Mouse (Mus musculus) heart, postnatal 0 days (tissue): ENCODE data around the gene Gpatch8. TPM values are rescaled to one million over a fixed set of nuclear protein-coding genes. Genes with fewer than 3 reads are reported as not detected.

Experiments used
- ATAC-seq: fragments of 200-750 bp; cut with Nextera tagmentation; 2 replicates; pipeline ENCODE4 v1.8.0; 2017; ENCODE audit warnings: low read depth, moderate number of reproducible peaks, moderate library complexity; ENCODE audit not compliant: insufficient read depth
- DNase-seq: peaks from one replicate; pipeline ENCODE4 v3.0.0-alpha.2; 2016; ENCODE audit warnings: low spot score
- H3K27ac ChIP-seq: fragments of 300-500 bp; sonication (generic); 2 replicates; pipeline ENCODE4 v1.5.1; 2014; ENCODE audit warnings: low read depth, mild to moderate bottlenecking
- H3K27me3 ChIP-seq: fragments of 300-500 bp; sonication (generic); 2 replicates; pipeline ENCODE4 v1.6.1; 2014; ENCODE audit warnings: low read length, mixed read lengths; ENCODE audit not compliant: control insufficient read depth, insufficient read depth
- H3K36me3 ChIP-seq: fragments of 300-500 bp; sonication (generic); replicated peaks from 2 replicates; pipeline ENCODE4 v1.6.1; 2014; ENCODE audit warnings: low read length, mixed read lengths; ENCODE audit not compliant: control insufficient read depth, insufficient read depth
- H3K4me1 ChIP-seq: fragments of 300-500 bp; sonication (generic); 2 replicates; pipeline ENCODE4 v1.6.1; 2014; ENCODE audit warnings: antibody characterized with exemption; ENCODE audit not compliant: control insufficient read depth, insufficient read depth
- H3K4me2 ChIP-seq: fragments of 300-500 bp; sonication (generic); 2 replicates; pipeline ENCODE4 v1.6.1; 2014; ENCODE audit warnings: low read depth, mild to moderate bottlenecking, low read length, moderate library complexity
- H3K4me3 ChIP-seq: fragments of 300-500 bp; sonication (generic); 2 replicates; pipeline ENCODE4 v1.5.1; 2014; ENCODE audit warnings: low read depth, low read length
- H3K9ac ChIP-seq: fragments of 300-500 bp; sonication (generic); replicated peaks from 2 replicates; pipeline ENCODE4 v1.6.1; 2014; ENCODE audit warnings: low read depth, low read length, mixed read lengths
- H3K9me3 ChIP-seq: fragments of 300-500 bp; sonication (generic); replicated peaks from 2 replicates; pipeline ENCODE4 v1.6.1; 2016; ENCODE audit warnings: low read length; ENCODE audit not compliant: control insufficient read depth
- CTCF ChIP-seq: IDR thresholded peaks from 2 replicates; pipeline ENCODE4 v1.5.1; 2016; ENCODE audit warnings: antibody characterized with exemption, control low read depth, low read depth
- EP300 ChIP-seq: IDR thresholded peaks from 2 replicates; pipeline ENCODE4 v1.6.1; 2016; ENCODE audit warnings: antibody characterized with exemption, low read depth
- WGBS: fragments of 180-500 bp; shearing (Covaris S2); extraction: QIAGEN DNeasy Blood & Tissue Kit; methylation state at CpG from one replicate; pipeline ENCODE4 v1.1.7; 2014; 5-methylcytosine and 5-hydroxymethylcytosine counted together
- polyA plus RNA-seq: library from polyadenylated mRNA; unstranded; fragments of >200 nt; fragmentation: Nextera tagmentation; extraction: Ambion mirVana; gene quantifications from 2 replicates; pipeline ENCODE4 v1.2.1, GENCODE M21; 2015
- total RNA-seq: library from RNA; depleted of rRNA; stranded (reverse); fragments of >200 nt; gene quantifications from 2 replicates; pipeline ENCODE4 v1.2.3, GENCODE M21; 2014; ENCODE audit warnings: low replicate concordance

The Gpatch8 gene
- total and polyA plus RNA-seq, 2 experiments from 2014 or later: 25.8 to 40.8 TPM

GRCm38 (mm10) chr11:102469648-102470357 lies 86.4 kb downstream of the Gpatch8 start, which contains the start of gene Itga2b:
Itga2b (minus strand) TSS chr11:102470122.
- TF ChIP-seq CTCF (no peak), EP300 (no peak)
- no peak for ATAC-seq
- Histone ChIP-seq H3K27me3 (no peaks in the 10 kb centered on the region), H3K27ac (no peak within 1 kb of the TSS), H3K9ac (no peak within 1 kb of the TSS), H3K4me1 (peaks cover 14% of the 10 kb centered on the region), H3K4me2 (no peak within 1 kb of the TSS), H3K9me3 (no peaks in the 10 kb centered on the region), H3K4me3 (no peak within 1 kb of the TSS), H3K36me3 (no peaks in the 10 kb centered on the region)
- no peak for DNase-seq
- 34% methylated on average over 11 of the region's 11 CpGs for WGBS

DNA sequence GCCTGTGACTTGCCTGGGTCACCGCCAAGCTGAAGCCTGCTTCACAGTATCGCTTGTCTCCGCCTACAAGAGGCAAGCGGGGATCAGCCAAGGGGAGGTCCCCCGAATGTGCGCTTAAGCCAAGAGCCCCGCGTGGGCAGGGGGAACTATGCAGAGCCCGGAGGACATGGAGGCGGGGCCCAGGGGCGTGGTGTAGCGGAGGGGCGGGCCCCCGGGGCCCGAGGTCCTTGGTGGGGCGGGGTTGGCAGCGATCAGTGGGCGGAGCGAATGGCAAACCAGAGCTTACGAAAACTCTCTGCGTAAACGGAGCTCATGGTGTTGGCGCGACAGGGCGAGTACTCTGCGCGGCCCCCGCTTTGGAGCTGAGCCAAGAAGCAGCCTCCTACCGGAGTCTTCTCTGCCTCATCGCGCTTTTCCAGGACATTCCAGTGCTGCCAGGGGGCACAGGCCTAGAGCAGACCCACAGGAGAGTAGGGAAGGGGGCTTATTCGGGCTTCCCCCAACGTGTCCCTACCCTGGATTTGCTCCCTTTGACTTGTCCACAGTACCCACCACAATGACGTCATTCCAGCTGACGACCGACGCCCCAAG lies 89.1 kb downstream of the Gpatch8 start:
- H3K27me3 ChIP-seq: no peaks in the 10 kb centered on the region
- DNase-seq: peak; percentile 98
- peaks cover 14% of the 10 kb centered on the region for H3K4me1 ChIP-seq
- H3K9me3 ChIP-seq: no peaks in the 10 kb centered on the region
- H3K9ac ChIP-seq: peak overlapping the region; percentile 43; the same call in 1 of the 2 replicates
- H3K4me3 ChIP-seq: peak overlapping the region; percentile 42
- TF ChIP-seq EP300 (0 out of 2 replicates have a peak, but pooled peaks have one; percentile 4), CTCF (no peak)
- peak overlapping the region; percentile 79 for H3K4me2 ChIP-seq
- WGBS: under 1% methylated on average over 34 of the region's 37 CpGs
- ATAC-seq: peak; percentile 97
- H3K27ac ChIP-seq: peak overlapping the region; percentile 62
- H3K36me3 ChIP-seq: no peaks in the 10 kb centered on the region

DNA sequence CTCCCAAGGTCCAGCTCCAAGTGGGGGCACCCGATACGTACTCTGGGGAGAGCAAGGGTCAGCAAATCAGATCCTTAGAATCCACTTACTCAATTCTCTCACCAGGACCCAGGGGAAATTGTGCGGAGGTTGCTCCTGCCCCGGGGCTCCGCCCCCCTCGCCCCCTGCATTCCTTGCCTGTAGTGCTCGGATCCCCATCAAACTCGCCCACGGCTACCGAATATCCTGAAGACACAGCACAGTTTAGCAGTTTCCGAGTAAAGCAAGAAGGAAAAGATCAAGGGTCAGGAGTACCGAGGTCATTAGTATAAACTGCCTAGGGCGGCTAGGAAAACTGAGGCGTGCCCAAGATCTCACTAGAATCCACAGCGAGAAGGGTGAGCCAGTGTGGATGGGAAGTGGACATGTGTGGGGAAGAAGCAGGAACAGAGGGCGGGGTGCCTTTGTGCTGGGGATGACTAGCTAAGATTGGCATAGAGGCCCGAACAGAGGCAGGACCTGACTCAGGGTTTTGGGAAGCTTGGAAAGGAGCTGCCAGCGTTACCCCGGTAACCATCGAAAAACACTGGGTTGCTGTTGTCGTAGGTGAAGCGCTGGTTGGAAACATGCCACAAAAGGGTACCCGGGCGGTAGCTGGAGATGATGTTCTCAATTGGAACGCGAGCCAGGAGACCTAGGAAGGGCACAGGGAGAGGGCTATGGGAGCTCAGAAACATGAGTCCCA lies 90.3 kb downstream of the Gpatch8 start:
- no peak overlapping the region for H3K9ac ChIP-seq
- WGBS: 21% methylated on average over 26 of the region's 26 CpGs
- TF ChIP-seq CTCF (no peak), EP300 (no peak)
- ATAC-seq: peak; percentile 7; the same call in 1 of the 2 replicates
- no peaks in the 10 kb centered on the region for H3K27me3 ChIP-seq
- 0 out of 2 replicates have a peak overlapping the region, but pooled peaks have one; percentile 10 for H3K27ac ChIP-seq
- H3K4me2 ChIP-seq: no peak overlapping the region
- no peaks in the 10 kb centered on the region for H3K36me3 ChIP-seq
- DNase-seq: peak; percentile 78
- no peaks in the 10 kb centered on the region for H3K9me3 ChIP-seq
- peaks cover 14% of the 10 kb centered on the region for H3K4me1 ChIP-seq
- H3K4me3 ChIP-seq: no peak overlapping the region

DNA sequence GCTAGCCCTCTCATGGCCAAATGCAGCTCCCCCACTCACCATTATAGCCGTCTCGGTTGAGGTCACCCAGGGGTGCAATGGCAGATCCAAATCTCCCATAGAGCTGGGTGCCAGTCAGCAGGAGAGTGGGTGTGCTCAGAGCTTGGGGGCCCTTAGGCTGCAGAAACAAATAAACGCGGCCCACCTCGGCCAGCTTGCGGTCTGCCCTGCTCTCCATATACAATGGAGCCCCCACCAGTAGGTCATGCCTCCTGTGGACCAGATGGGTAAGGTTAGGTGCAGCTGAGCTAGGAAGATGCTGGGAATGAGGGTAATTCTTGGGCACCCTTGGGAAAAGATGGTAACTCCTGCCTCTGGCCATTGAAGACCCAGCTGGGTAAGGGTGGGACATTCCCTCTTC lies 91.3 kb downstream of the Gpatch8 start:
- no peak for DNase-seq
- H3K27ac ChIP-seq: no peak overlapping the region
- H3K4me2 ChIP-seq: no peak overlapping the region
- no peaks in the 10 kb centered on the region for H3K9me3 ChIP-seq
- no peak for ATAC-seq
- H3K9ac ChIP-seq: no peak overlapping the region
- TF ChIP-seq EP300 (no peak), CTCF (no peak)
- H3K4me1 ChIP-seq: peaks cover 14% of the 10 kb centered on the region
- H3K27me3 ChIP-seq: no peaks in the 10 kb centered on the region
- H3K36me3 ChIP-seq: no peaks in the 10 kb centered on the region
- H3K4me3 ChIP-seq: no peak overlapping the region
- 90% methylated on average over 6 of the region's 6 CpGs for WGBS

DNA sequence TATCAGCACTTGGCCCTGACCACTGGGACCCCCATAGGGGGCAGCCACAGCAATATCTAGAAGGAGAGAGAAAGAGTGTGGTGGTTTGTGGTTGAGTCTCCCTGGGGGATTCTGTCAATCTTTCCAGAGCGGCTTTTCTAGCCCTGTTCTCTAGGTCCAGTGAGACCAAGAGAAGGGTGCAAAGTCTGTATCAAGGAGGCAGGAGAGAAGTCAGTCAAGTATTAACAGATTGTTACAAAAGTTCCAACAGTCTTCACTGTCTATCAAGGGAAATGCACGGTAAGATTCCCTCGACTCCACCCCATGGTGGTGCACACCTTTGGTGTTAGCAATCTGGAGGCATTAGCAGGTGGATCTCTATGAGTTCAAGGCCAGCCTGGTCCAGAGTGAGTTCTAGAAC lies 94.4 kb downstream of the Gpatch8 start:
- no peaks in the 10 kb centered on the region for H3K36me3 ChIP-seq
- no peak overlapping the region for H3K27ac ChIP-seq
- H3K9me3 ChIP-seq: no peaks in the 10 kb centered on the region
- no peak overlapping the region for H3K4me3 ChIP-seq
- peaks cover 8% of the 10 kb centered on the region; the same call in 1 of the 2 replicates for H3K4me1 ChIP-seq
- H3K9ac ChIP-seq: no peak overlapping the region
- ATAC-seq: no peak
- WGBS: 71% methylated on average over 3 of the region's 3 CpGs
- H3K4me2 ChIP-seq: no peak overlapping the region
- DNase-seq: no peak
- H3K27me3 ChIP-seq: no peaks in the 10 kb centered on the region
- TF ChIP-seq CTCF: no peak
- no peak for TF ChIP-seq EP300
